18 mouse cellular contexts compared by ENCODE assay signal in genomic region chr9:59457671-59458070, GRCm38 (mm10). TPM values are rescaled to one million over a fixed set of nuclear protein-coding genes. Genes with fewer than 3 reads are reported as not detected.
DNase-seq lines count a peak whose midpoint lies in the region; ATAC-seq and TF ChIP-seq lines count a peak whose summit lies in the region.
"Had no signal": no experiment of that assay in that cellular context is flagged by ENCODE, and none has a peak within 500 bp of the region (broad histone marks: within the 10 kb centered on the region; RNA-seq: fewer than 3 reads in every experiment).

No protein-coding gene starts in this region.

- peak; percentile 91 for DNase-seq in liver, adult 2 months (ENCODE audit: extremely low read depth, low read depth, low spot score)
- DNase-seq in liver, postnatal 0 days, result no peak
- DNase-seq: adrenal gland, adult 2 months; adrenal gland, adult 8-10 months; adrenal gland, postnatal 10 days; adrenal gland, postnatal 14 days; adrenal gland, postnatal 25 days; adrenal gland, postnatal 36 days; B cell, adult 2 months; cerebellum, adult 11 months; cerebellum, adult 11-12 months; cerebellum, adult 18-20 months; cerebellum, adult 2 months had no signal

- no peak for TF ChIP-seq EP300 in liver, postnatal 0 days (IDR thresholded peaks at IDR 0.05; ENCODE audit: low read depth)

- 80% methylated on average over 1 of the region's 1 CpGs for WGBS in liver, adult 2 months
- 86% methylated on average over 1 of the region's 1 CpGs for WGBS in liver, postnatal 0 days (ENCODE audit: insufficient replicate concordance)

- peaks cover 2% of the 10 kb centered on the region; the same call in 1 of the 2 replicates for H3K36me3 ChIP-seq in liver, adult 2 months (ENCODE audit: control insufficient read depth, insufficient read depth, low read length)
- 0 out of 2 replicates have a peak, but pooled peaks cover 4% of the 10 kb centered on the region for H3K36me3 ChIP-seq in liver, postnatal 0 days (replicated peaks; ENCODE audit: insufficient read depth, low read length)

- peak overlapping the region; percentile 58 for H3K27ac ChIP-seq in liver, adult 2 months (replicated peaks; ENCODE audit: insufficient read depth, low read depth, low read length)
- no peak overlapping the region for H3K27ac ChIP-seq in liver, postnatal 0 days (ENCODE audit: low read depth)

- no peak for TF ChIP-seq CTCF in liver, adult 2 months (IDR thresholded peaks at IDR 0.05; ENCODE audit: low read depth, low read length)
- TF ChIP-seq CTCF in liver, postnatal 0 days (IDR thresholded peaks at IDR 0.05; ENCODE audit: low read depth), result no peak

- no peak overlapping the region for H3K4me2 ChIP-seq in liver, postnatal 0 days (ENCODE audit: low read depth, low read length)

- H3K27me3 ChIP-seq in liver, adult 2 months (ENCODE audit: control insufficient read depth, insufficient read depth, low read length), result no peaks in the 10 kb centered on the region
- no peaks in the 10 kb centered on the region for H3K27me3 ChIP-seq in liver, postnatal 0 days (ENCODE audit: insufficient read depth, low read length)
- H3K27me3 ChIP-seq: CH12.LX, Patski had no signal

- H3K79me2 ChIP-seq in liver, adult 2 months (ENCODE audit: control insufficient read depth, insufficient read depth, low read length), result peaks cover 21% of the 10 kb centered on the region; the same call in 1 of the 2 replicates

- no peak for TF ChIP-seq POLR2A in liver, adult 2 months (IDR thresholded peaks at IDR 0.05; ENCODE audit: extremely low read depth, insufficient read depth, low read length)

- no peak overlapping the region for H3K9ac ChIP-seq in liver, adult 2 months (ENCODE audit: low read depth, low read length)
- H3K9ac ChIP-seq in liver, postnatal 0 days (replicated peaks), result no peak overlapping the region

- H3K4me1 ChIP-seq in liver, adult 2 months (ENCODE audit: control insufficient read depth, insufficient read depth, low read length), result peaks cover 16% of the 10 kb centered on the region
- H3K4me1 ChIP-seq in liver, postnatal 0 days (ENCODE audit: insufficient read depth), result peaks cover 16% of the 10 kb centered on the region

- H3K4me3 ChIP-seq in liver, adult 2 months (ENCODE audit: insufficient read depth, low read depth, low read length), result no peak overlapping the region
- H3K4me3 ChIP-seq in liver, postnatal 0 days (ENCODE audit: low read depth, low read length), result no peak overlapping the region

- no peaks in the 10 kb centered on the region for H3K9me3 ChIP-seq in liver, postnatal 0 days (ENCODE audit: low read length)
- H3K9me3 ChIP-seq: G1E had no signal

- no peak for ATAC-seq in liver, postnatal 0 days
- ATAC-seq: activated CD4-positive, CD25-positive, alpha-beta regulatory T cell, adult 4 months; CD4-positive, CD25-positive, alpha-beta regulatory T cell, adult 4 months; Patski had no signal

RNA-seq across cellular contexts. Expression of gene Arih1, which starts 28.7 kb away (rescaled TPM):
- total RNA-seq in liver, adult 2 months (2014; rRNA removed), result 26.6 and 31.4 TPM in 2 replicates
- 9.5 and 10.2 TPM in 2 replicates for polyA plus RNA-seq in liver, adult 2 months (2012; rRNA removed)
- polyA plus RNA-seq in liver, postnatal 0 days (2015; fragmentation: Nextera tagmentation; extraction: Ambion mirVana), result 3.4 and 4.1 TPM in 2 replicates
